Mouse (Mus musculus) brain, embryonic 14.5 days (tissue): ENCODE results near the gene Alg14.

Experiments used
- CTCF ChIP-seq: fragments of 200-500 bp; IDR thresholded peaks from 2 replicates; pipeline ENCODE4 v1.5.1; 2012; ENCODE audit warnings: inconsistent platforms, mild to moderate bottlenecking, moderate library complexity, borderline replicate concordance; ENCODE audit not compliant: insufficient read depth, insufficient read length; ENCODE audit errors: extremely low read depth
- POLR2A ChIP-seq: fragments of 200-500 bp; IDR thresholded peaks from 2 replicates; pipeline ENCODE4 v1.6.1; 2012; ENCODE audit warnings: mild to moderate bottlenecking, inconsistent platforms, borderline replicate concordance; ENCODE audit not compliant: poor library complexity, insufficient read depth, insufficient read length, severe bottlenecking; ENCODE audit errors: extremely low read depth

- TF ChIP-seq POLR2A (no peak), CTCF (no peak)
Measured at GRCm38 (mm10) chr3:121389366-121389765, 97.8 kb downstream of the Alg14 start.
